Mouse (Mus musculus) heart, embryonic 10.5 days (tissue): ENCODE measurements around the gene Dnajc1. TPM values are rescaled to one million over a fixed set of nuclear protein-coding genes. Genes with fewer than 3 reads are reported as not detected.
A peak's percentile ranks its signal among the peaks of the same experiment; 100 is the strongest.

Experiments used
- DNase-seq: peaks from one replicate; pipeline ENCODE4 v3.0.0-alpha.2; 2017; ENCODE audit warnings: low spot score
- H3K27ac ChIP-seq: fragments of 300-500 bp; sonication (generic); 2 replicates; pipeline ENCODE4 v1.5.1; 2016; ENCODE audit warnings: mild to moderate bottlenecking
- H3K27me3 ChIP-seq: fragments of 300-500 bp; sonication (generic); 2 replicates; pipeline ENCODE4 v1.6.1; 2016; ENCODE audit warnings: mild to moderate bottlenecking; ENCODE audit not compliant: poor library complexity, insufficient read depth, severe bottlenecking
- H3K36me3 ChIP-seq: fragments of 300-500 bp; sonication (generic); 2 replicates; pipeline ENCODE4 v1.6.1; 2016; ENCODE audit warnings: mild to moderate bottlenecking, moderate library complexity
- H3K4me1 ChIP-seq: fragments of 300-500 bp; sonication (generic); 2 replicates; pipeline ENCODE4 v1.6.1; 2016; ENCODE audit warnings: mild to moderate bottlenecking
- H3K4me3 ChIP-seq: fragments of 300-500 bp; sonication (generic); 2 replicates; pipeline ENCODE4 v1.5.1; 2016; ENCODE audit warnings: mild to moderate bottlenecking, moderate library complexity
- H3K9me3 ChIP-seq: fragments of 300-500 bp; sonication (generic); 2 replicates; pipeline ENCODE4 v1.6.1; 2016; ENCODE audit warnings: mild to moderate bottlenecking, moderate library complexity
- WGBS: fragments of 180-500 bp; shearing (Covaris S2); methylation state at CpG from one replicate; pipeline ENCODE4 v1.1.7; 2016; 5-methylcytosine and 5-hydroxymethylcytosine counted together
- polyA plus RNA-seq: library from polyadenylated mRNA; unstranded; fragments of >200 nt; fragmentation: Nextera tagmentation; extraction: Ambion mirVana; gene quantifications from 2 replicates; pipeline ENCODE4 v1.2.1, GENCODE M21; 2016

The Dnajc1 gene
- 19.0 and 24.0 TPM in 2 replicates for polyA plus RNA-seq

GRCm38 (mm10) chr2:18392331-18393021, at the start of gene Dnajc1:
Gene Dnajc1, minus strand, starts transcription at chr2:18392830.
- peak; percentile 98 for DNase-seq
- Histone ChIP-seq H3K4me3 (peak within 1 kb of the TSS; percentile 95), H3K36me3 (no peaks in the 10 kb centered on the region), H3K9me3 (no peaks in the 10 kb centered on the region), H3K27ac (peak within 1 kb of the TSS; percentile 94), H3K27me3 (no peaks in the 10 kb centered on the region), H3K4me1 (no peaks in the 10 kb centered on the region)
- WGBS: under 1% methylated on average over 69 of the region's 69 CpGs

DNA sequence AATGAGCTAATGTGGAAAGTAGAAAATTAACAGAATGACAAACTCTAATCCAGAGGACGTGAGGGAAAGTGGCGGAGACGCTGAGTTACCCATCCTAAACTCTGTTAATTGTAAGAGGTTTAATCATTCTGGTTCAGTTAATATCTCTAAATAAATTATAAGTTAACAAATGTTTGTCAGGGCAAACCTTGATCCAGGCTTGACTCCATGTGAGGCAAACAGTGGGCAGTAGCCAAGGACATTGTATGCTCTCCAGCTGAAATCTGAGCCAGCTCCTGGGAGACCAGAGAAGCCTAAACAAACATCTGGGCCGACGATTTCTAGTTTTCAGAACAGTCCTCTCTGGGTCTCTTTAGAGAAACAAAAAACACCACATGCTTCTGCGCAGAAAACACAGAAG, 49.2 kb upstream of the Dnajc1 start:
- Histone ChIP-seq H3K36me3 (no peaks in the 10 kb centered on the region), H3K27me3 (no peaks in the 10 kb centered on the region), H3K4me1 (no peaks in the 10 kb centered on the region; the same call in 1 of the 2 replicates), H3K9me3 (no peaks in the 10 kb centered on the region), H3K4me3 (no peak overlapping the region), H3K27ac (no peak overlapping the region)
- DNase-seq: no peak
- WGBS: 55% methylated on average over 6 of the region's 6 CpGs

- 86% methylated on average over 3 of the region's 3 CpGs for WGBS
- Histone ChIP-seq H3K4me1 (no peaks in the 10 kb centered on the region), H3K27ac (no peak overlapping the region), H3K36me3 (no peaks in the 10 kb centered on the region), H3K27me3 (no peaks in the 10 kb centered on the region), H3K9me3 (no peaks in the 10 kb centered on the region), H3K4me3 (no peak overlapping the region)
- no peak for DNase-seq
Measured at GRCm38 (mm10) chr2:18415242-18415641, 22.6 kb upstream of the Dnajc1 start.

DNA sequence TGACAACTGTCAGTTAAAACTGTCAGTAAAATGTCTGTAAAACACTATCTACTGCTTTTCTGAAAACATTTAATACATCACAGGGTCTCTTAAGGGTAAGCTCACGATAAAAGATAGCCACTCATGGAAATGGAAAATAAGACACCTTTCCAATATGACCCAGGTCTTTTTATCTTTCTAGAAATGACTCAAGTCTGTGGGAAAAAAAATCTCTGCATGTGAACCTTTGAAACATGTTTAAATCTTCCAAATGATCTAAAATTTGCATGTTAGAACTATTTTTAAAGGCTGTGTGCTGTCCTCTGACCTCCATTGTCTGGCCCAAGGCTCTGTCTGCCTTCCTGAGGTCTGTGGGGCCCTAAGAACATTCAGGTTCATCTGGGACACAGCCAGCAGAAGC, 11.0 kb upstream of the Dnajc1 start:
- Histone ChIP-seq H3K9me3 (no peaks in the 10 kb centered on the region), H3K36me3 (no peaks in the 10 kb centered on the region), H3K4me3 (no peak overlapping the region), H3K4me1 (no peaks in the 10 kb centered on the region), H3K27ac (no peak overlapping the region), H3K27me3 (no peaks in the 10 kb centered on the region)
- WGBS: 72% methylated on average over 1 of the region's 1 CpGs
- DNase-seq: no peak

DNA sequence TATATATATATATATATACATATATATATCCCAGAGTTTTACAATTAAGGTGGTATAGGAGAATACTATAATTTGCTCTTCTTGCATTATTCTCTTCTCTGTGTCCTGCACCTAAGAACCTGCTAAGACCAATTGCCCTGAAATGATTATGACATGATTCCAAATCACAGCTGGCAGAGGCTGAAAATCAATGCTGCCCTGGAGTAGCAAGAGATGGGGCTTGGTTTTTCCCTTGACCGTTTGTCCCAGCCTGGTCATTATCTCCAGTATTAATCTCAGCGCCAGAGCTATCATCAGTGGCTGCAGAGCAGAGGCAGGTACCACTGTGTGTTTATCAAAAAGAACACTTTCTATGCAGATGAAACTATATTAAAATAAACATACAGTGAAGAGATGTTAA, 9.1 kb upstream of the Dnajc1 start:
- Histone ChIP-seq H3K27ac (no peak overlapping the region), H3K4me3 (no peak overlapping the region), H3K27me3 (no peaks in the 10 kb centered on the region), H3K36me3 (no peaks in the 10 kb centered on the region), H3K9me3 (no peaks in the 10 kb centered on the region), H3K4me1 (no peaks in the 10 kb centered on the region)
- WGBS: 65% methylated on average over 2 of the region's 2 CpGs
- no peak for DNase-seq

DNA sequence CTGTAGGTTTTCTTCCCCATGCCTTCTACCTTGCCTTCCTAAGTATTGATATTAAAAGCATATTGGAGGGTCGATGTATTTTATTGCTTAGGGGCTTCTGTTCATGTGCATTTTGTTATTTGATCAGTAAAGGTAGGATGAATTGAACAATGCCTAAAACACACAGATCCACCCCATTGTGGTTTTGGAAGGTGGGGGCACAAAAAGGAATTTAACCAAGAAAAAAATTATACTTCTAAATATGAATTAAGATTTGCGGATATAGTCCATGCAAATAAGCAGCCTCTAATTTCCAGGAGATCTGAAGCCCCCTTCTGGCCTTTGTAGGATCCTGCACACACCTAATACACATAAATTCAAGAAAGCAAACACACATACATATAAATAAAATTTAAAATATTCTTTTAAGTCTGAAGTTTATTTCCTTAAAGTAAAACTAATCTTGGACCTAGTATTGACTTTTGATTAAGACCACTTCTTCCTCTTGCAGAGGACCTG, 441 bp upstream of the Dnajc1 start:
- WGBS: 64% methylated on average over 2 of the region's 2 CpGs
- Histone ChIP-seq H3K4me3 (peak overlapping the region; percentile 95), H3K27ac (peak overlapping the region; percentile 94), H3K9me3 (no peaks in the 10 kb centered on the region), H3K4me1 (no peaks in the 10 kb centered on the region), H3K36me3 (no peaks in the 10 kb centered on the region), H3K27me3 (no peaks in the 10 kb centered on the region)
- no peak for DNase-seq

DNA sequence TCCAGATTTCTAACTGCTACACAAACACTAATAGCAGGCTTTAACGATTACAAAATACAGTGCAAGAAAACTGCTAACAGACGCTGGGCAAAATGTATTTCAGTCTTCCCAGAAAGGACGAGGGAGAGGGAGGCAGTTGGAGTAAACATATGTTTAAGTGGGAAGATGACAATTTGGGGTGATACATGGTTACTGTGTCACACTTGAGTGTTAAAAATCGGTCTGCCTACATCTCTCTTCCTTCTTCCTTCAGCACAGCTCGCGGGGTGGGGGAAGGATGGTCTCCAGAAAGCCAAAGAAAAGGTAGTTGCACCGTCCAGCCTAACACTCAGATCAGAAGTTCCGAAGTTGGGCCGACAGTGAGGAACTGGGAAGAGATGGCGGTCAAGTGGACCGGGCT, 769 bp downstream of the Dnajc1 start:
- Histone ChIP-seq H3K36me3 (no peaks in the 10 kb centered on the region), H3K4me3 (peak overlapping the region; percentile 95), H3K27ac (peak overlapping the region; percentile 94), H3K4me1 (no peaks in the 10 kb centered on the region), H3K27me3 (no peaks in the 10 kb centered on the region), H3K9me3 (no peaks in the 10 kb centered on the region)
- no peak for DNase-seq
- WGBS: 2% methylated on average over 11 of the region's 11 CpGs

GRCm38 (mm10) chr2:18389631-18390030, 3.0 kb downstream of the Dnajc1 start:
- no peaks in the 10 kb centered on the region for H3K27me3 ChIP-seq
- DNase-seq: no peak
- H3K9me3 ChIP-seq: no peaks in the 10 kb centered on the region
- WGBS: 90% methylated on average over 1 of the region's 1 CpGs
- no peaks in the 10 kb centered on the region for H3K36me3 ChIP-seq
- H3K27ac ChIP-seq: no peak overlapping the region
- no peaks in the 10 kb centered on the region for H3K4me1 ChIP-seq
- H3K4me3 ChIP-seq: no peak overlapping the region

DNA sequence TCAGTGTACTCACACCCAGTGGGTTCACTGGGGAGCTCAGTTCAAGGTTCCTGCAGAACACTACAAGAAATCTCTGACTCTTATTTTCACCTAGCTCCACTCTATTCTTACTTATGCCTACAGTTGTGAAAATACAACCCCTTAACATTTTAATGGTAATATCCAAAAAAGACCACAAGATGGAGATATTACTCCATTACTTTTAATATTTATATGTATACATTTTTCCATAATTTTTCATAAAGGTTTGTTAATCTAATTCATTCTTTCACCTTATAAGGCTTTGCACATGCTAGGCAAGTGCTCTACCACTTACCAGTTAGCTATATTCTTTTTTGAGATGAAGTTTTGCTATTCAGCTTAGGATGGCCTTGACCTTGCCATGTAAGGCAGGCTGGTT, 11.0 kb downstream of the Dnajc1 start:
- DNase-seq: no peak
- no peaks in the 10 kb centered on the region for H3K4me1 ChIP-seq
- no peaks in the 10 kb centered on the region for H3K9me3 ChIP-seq
- no peaks in the 10 kb centered on the region for H3K36me3 ChIP-seq
- H3K27ac ChIP-seq: no peak overlapping the region
- no peaks in the 10 kb centered on the region for H3K27me3 ChIP-seq
- H3K4me3 ChIP-seq: no peak overlapping the region

GRCm38 (mm10) chr2:18372400-18373182, 20.0 kb downstream of the Dnajc1 start:
- H3K27me3 ChIP-seq: no peaks in the 10 kb centered on the region
- H3K27ac ChIP-seq: no peak overlapping the region
- 51% methylated on average over 11 of the region's 11 CpGs for WGBS
- H3K4me3 ChIP-seq: no peak overlapping the region
- H3K9me3 ChIP-seq: no peaks in the 10 kb centered on the region
- H3K36me3 ChIP-seq: no peaks in the 10 kb centered on the region
- DNase-seq: no peak
- H3K4me1 ChIP-seq: peaks cover 11% of the 10 kb centered on the region

DNA sequence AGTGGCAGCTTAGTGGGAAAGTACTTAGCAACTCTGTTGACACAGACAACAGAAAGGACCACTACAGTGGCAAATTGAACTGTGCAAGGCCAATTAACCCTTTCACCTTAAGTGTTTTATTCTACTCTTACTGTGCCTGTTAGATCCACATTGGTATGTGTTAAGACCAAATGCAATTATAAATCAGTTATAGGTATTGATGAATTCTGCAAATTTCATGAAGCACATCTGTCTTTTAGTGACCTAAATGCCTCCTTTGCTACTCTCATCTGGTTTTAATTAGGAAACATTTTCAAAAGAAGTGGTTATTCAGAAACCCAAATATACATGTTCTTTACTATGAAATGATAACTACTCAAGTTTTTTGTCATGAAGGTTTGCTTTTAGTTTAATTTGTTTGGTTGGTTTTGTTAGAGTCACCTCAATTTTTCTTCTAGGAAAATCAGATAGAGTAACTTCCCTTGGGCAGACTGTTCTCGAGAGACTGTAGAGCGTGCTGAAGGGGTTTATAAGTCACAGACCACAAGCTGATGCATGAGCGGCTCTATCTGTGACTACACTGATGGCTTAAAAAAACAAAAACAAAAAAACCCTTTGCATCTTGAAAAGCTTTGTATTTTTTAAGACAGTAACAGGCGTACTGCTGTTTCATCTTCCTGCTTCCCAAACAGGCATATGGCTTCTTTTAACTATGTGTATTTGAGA, 21.7 kb downstream of the Dnajc1 start:
- H3K4me3 ChIP-seq: no peak overlapping the region
- no peak for DNase-seq
- no peaks in the 10 kb centered on the region for H3K36me3 ChIP-seq
- no peaks in the 10 kb centered on the region for H3K9me3 ChIP-seq
- WGBS: 56% methylated on average over 4 of the region's 4 CpGs
- peaks cover 11% of the 10 kb centered on the region for H3K4me1 ChIP-seq
- no peak overlapping the region for H3K27ac ChIP-seq
- H3K27me3 ChIP-seq: no peaks in the 10 kb centered on the region

DNA sequence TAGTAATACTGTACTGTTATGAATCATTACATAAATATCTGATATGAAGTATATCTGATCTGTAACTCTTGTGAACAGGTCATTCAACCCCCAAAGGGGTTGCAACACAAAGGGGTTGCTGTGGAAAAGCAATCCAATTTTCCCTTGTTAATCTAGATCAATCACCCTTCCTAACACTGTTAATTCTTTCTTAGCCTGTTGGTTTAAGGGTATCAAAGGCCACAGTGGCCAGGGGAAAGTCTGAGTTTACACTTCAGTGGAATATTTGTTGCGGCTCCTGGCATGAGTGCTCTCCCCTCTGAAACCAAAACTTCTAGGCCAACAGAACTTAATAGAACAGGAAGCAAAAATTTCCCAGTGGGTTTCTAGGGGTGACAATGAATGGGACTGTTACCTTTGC, 28.2 kb downstream of the Dnajc1 start:
- Histone ChIP-seq H3K4me3 (no peak overlapping the region), H3K36me3 (peaks cover 6% of the 10 kb centered on the region), H3K27ac (no peak overlapping the region), H3K4me1 (no peaks in the 10 kb centered on the region), H3K9me3 (no peaks in the 10 kb centered on the region), H3K27me3 (no peaks in the 10 kb centered on the region)
- DNase-seq: no peak
- 91% methylated on average over 1 of the region's 1 CpGs for WGBS

GRCm38 (mm10) chr2:18355293-18355692, 37.3 kb downstream of the Dnajc1 start:
- Histone ChIP-seq H3K27ac (no peak overlapping the region), H3K4me3 (no peak overlapping the region), H3K4me1 (no peaks in the 10 kb centered on the region), H3K27me3 (no peaks in the 10 kb centered on the region), H3K9me3 (peaks cover 7% of the 10 kb centered on the region), H3K36me3 (peaks cover 8% of the 10 kb centered on the region)
- DNase-seq: no peak
